Mouse (Mus musculus): Measurements from ENCODE around the gene Grin3b. TPM values are rescaled to one million over a fixed set of nuclear protein-coding genes. Genes with fewer than 3 reads are reported as not detected.

Gene Grin3b
- total RNA-seq, 2 experiments from 2014 or later: 0.10 to 0.19 TPM

GRCm38 (mm10) chr10:79985334-79986231, 15.1 kb downstream of the Grin3b start:
- intact Hi-C loops (cut with DNase I): loop anchor here (2.0 to 5.0 kb wide), 3 partner anchors 67 to 155 kb away; partner anchors contain the start of genes Cbarp and Stk11
- DNase-seq: peak; percentile 61 to 71

- intact Hi-C loops (cut with DNase I): loop anchor here (2.0 to 5.0 kb wide), 3 partner anchors 66 to 154 kb away; partner anchors contain the start of genes Cbarp and Stk11
- DNase-seq: peak; percentile 42 to 67
Observed at GRCm38 (mm10) chr10:79986232-79986878, 15.8 kb downstream of the Grin3b start.

- DNase-seq: peak; percentile 89 to 94
- intact Hi-C loops (cut with DNase I): loop anchor here (2.0 to 5.0 kb wide), 3 partner anchors 65 to 154 kb away; partner anchors contain the start of genes Cbarp and Stk11
Observed at GRCm38 (mm10) chr10:79986963-79987362, 16.4 kb downstream of the Grin3b start.

GRCm38 (mm10) chr10:79987771-79988505, 17.4 kb downstream of the Grin3b start:
- no peak for DNase-seq
- intact Hi-C loops (cut with DNase I): loop anchor here (2.0 to 5.0 kb wide), 4 partner anchors 47 to 153 kb away; partner anchors contain the start of genes Cbarp and Stk11

GRCm38 (mm10) chr10:79988506-79989271, 18.2 kb downstream of the Grin3b start, which contains the start of gene Cnn2:
Cnn2 (plus strand) TSS chr10:79988584.
- peak; percentile 75 to 81 for DNase-seq
- intact Hi-C loops (cut with DNase I): loop anchor here (2.0 to 5.0 kb wide), 2 partner anchors 46 to 64 kb away; no protein-coding TSS in a partner anchor

GRCm38 (mm10) chr10:79989272-79989786, 18.8 kb downstream of the Grin3b start:
- DNase-seq: no peak
- intact Hi-C loops (cut with DNase I): loop anchor here (2.0 to 5.0 kb wide), 2 partner anchors 45 to 63 kb away; no protein-coding TSS in a partner anchor

GRCm38 (mm10) chr10:79989870-79990269, 19.4 kb downstream of the Grin3b start:
- intact Hi-C loops (cut with DNase I): loop anchor here (2.0 to 5.0 kb wide), 2 partner anchors 45 to 62 kb away; no protein-coding TSS in a partner anchor
- no peak for DNase-seq

GRCm38 (mm10) chr10:79991099-79991498, 20.6 kb downstream of the Grin3b start:
- intact Hi-C loops (cut with DNase I): no loop called here
- DNase-seq: no peak

- DNase-seq: no peak
- intact Hi-C loops (cut with DNase I): no loop called here
Observed at GRCm38 (mm10) chr10:79991548-79991947, 21.0 kb downstream of the Grin3b start.

GRCm38 (mm10) chr10:79994397-79995115, 24.0 kb downstream of the Grin3b start:
- intact Hi-C loops (cut with DNase I): no loop called here
- peak in 1 of 2 experiments; percentile 56 for DNase-seq

GRCm38 (mm10) chr10:79995636-79996035, 25.1 kb downstream of the Grin3b start:
- intact Hi-C loops (cut with DNase I): no loop called here
- no peak for DNase-seq

GRCm38 (mm10) chr10:79996272-79997033, 25.9 kb downstream of the Grin3b start, which contains the start of gene Abca7:
Abca7 (plus strand) TSS chr10:79996494.
- intact Hi-C loops (cut with DNase I): no loop called here
- peak; percentile 98 to 100 for DNase-seq

GRCm38 (mm10) chr10:79997034-79997760, 26.7 kb downstream of the Grin3b start:
- intact Hi-C loops (cut with DNase I): no loop called here

GRCm38 (mm10) chr10:79997819-79998218, 27.3 kb downstream of the Grin3b start:
- intact Hi-C loops (cut with DNase I): no loop called here
- peak; percentile 55 to 60 for DNase-seq

More at GRCm38 (mm10) chr10:79997034-79997760, 26.7 kb downstream of the Grin3b start:
- peak; percentile 62 to 70 for DNase-seq

GRCm38 (mm10) chr10:80001945-80002344, 31.4 kb downstream of the Grin3b start:
- no peak for DNase-seq
- intact Hi-C loops (cut with DNase I): no loop called here

GRCm38 (mm10) chr10:80002829-80003228, 32.3 kb downstream of the Grin3b start:
- intact Hi-C loops (cut with DNase I): no loop called here
- DNase-seq: no peak
